Comparison of ENCODE assay signal across 13 mouse cellular contexts in genomic region chr13:59542411-59542810, GRCm38 (mm10).
"Had no signal": no experiment of that assay in that cellular context is flagged by ENCODE, and none has a peak within 500 bp of the region (broad histone marks: within the 10 kb centered on the region; RNA-seq: fewer than 3 reads in every experiment).

No protein-coding gene starts in this region.

- DNase-seq: gastrocnemius, adult 2 months; gastrocnemius, postnatal 10 days; gastrocnemius, postnatal 25 days; heart, adult 2 months; heart, postnatal 10 days; heart, postnatal 4 days; kidney, adult 18-20 months; kidney, adult 8-10 months; kidney, postnatal 10 days; kidney, postnatal 25 days; kidney, postnatal 4 days; layer of hippocampus, adult 9-11 months; liver had no signal
